Mouse (Mus musculus): ENCODE data around the gene Zfp987.

Zfp987 gene

GRCm38 (mm10) chr4:146173378-146174226 lies 76.5 kb downstream of the Zfp987 start:
- DNase-seq (ENCODE audit: inconsistent age in 2 of 2, low spot score in 1 of 2) = peak; percentile 11 to 47
